Mouse (Mus musculus): ENCODE results near the gene Psmb10. TPM values are rescaled to one million over a fixed set of nuclear protein-coding genes. Genes with fewer than 3 reads are reported as not detected.
A peak's percentile ranks its signal among the peaks of the same experiment; 100 is the strongest.
"Not testable (repeated sequence)": the region's sequence is repeated elsewhere in the genome, so short reads cannot be mapped to it uniquely, and the experiment has no call there.

The Psmb10 gene
- 76.6 and 99.7 TPM in 2 replicates for polyA plus RNA-seq (2015; fragmentation: Nextera tagmentation; extraction: Ambion mirVana)

GRCm38 (mm10) chr8:105938306-105938669 is at the start of gene Psmb10:
TSS of gene Psmb10 (minus strand) at chr8:105938444.
- H3K9me3 ChIP-seq, result no peaks in the 10 kb centered on the region
- H3K4me2 ChIP-seq (replicated peaks), result peak within 1 kb of the TSS; percentile 93
- H3K27ac ChIP-seq, result peak within 1 kb of the TSS; percentile 88
- ATAC-seq, result 0 out of 2 replicates have a peak, but pooled peaks have one; percentile 2
- peak within 1 kb of the TSS; percentile 81 for H3K9ac ChIP-seq
- H3K36me3 ChIP-seq, result no peaks in the 10 kb centered on the region
- 14% methylated on average over 4 of the region's 4 CpGs for WGBS
- H3K4me3 ChIP-seq (replicated peaks), result peak within 1 kb of the TSS; percentile 90
- H3K4me1 ChIP-seq (replicated peaks), result 0 out of 2 replicates have a peak, but pooled peaks cover 4% of the 10 kb centered on the region
- H3K27me3 ChIP-seq (replicated peaks), result no peaks in the 10 kb centered on the region

GRCm38 (mm10) chr8:105983406-105983805 is 45.2 kb upstream of the Psmb10 start:
- not testable (repeated sequence) for H3K27me3 ChIP-seq (replicated peaks); H3K4me2 ChIP-seq (replicated peaks); ATAC-seq; H3K9ac ChIP-seq; H3K4me1 ChIP-seq (replicated peaks); H3K9me3 ChIP-seq; H3K4me3 ChIP-seq (replicated peaks); H3K27ac ChIP-seq; H3K36me3 ChIP-seq
- WGBS, result 75% methylated on average over 10 of the region's 11 CpGs

GRCm38 (mm10) chr8:105981146-105981545 is 42.9 kb upstream of the Psmb10 start:
- no peak for ATAC-seq
- Histone ChIP-seq H3K36me3 (no peaks in the 10 kb centered on the region), H3K9ac (no peak overlapping the region), H3K4me3 (replicated peaks) (no peak overlapping the region), H3K4me1 (replicated peaks) (no peaks in the 10 kb centered on the region), H3K27me3 (replicated peaks) (no peaks in the 10 kb centered on the region), H3K4me2 (replicated peaks) (no peak overlapping the region), H3K9me3 (no peaks in the 10 kb centered on the region), H3K27ac (no peak overlapping the region)
- 95% methylated on average over 1 of the region's 1 CpGs for WGBS

- no peaks in the 10 kb centered on the region for H3K36me3 ChIP-seq
- no peak within 1 kb of the TSS for H3K4me3 ChIP-seq (replicated peaks)
- H3K27ac ChIP-seq, result no peak within 1 kb of the TSS
- H3K27me3 ChIP-seq (replicated peaks), result no peaks in the 10 kb centered on the region
- 93% methylated on average over 15 of the region's 15 CpGs for WGBS
- H3K4me1 ChIP-seq (replicated peaks), result no peaks in the 10 kb centered on the region
- no peak within 1 kb of the TSS for H3K9ac ChIP-seq
- no peak for ATAC-seq
- H3K4me2 ChIP-seq (replicated peaks), result no peak within 1 kb of the TSS
- no peaks in the 10 kb centered on the region for H3K9me3 ChIP-seq
Observed at GRCm38 (mm10) chr8:105979325-105979724, 41.1 kb upstream of the Psmb10 start, which contains the start of gene Dpep3. TSS of gene Dpep3 (minus strand) at chr8:105979429.

- Histone ChIP-seq H3K9ac (no peak overlapping the region), H3K4me1 (replicated peaks) (no peaks in the 10 kb centered on the region), H3K4me2 (replicated peaks) (no peak overlapping the region), H3K27ac (no peak overlapping the region), H3K9me3 (no peaks in the 10 kb centered on the region), H3K27me3 (replicated peaks) (no peaks in the 10 kb centered on the region), H3K36me3 (no peaks in the 10 kb centered on the region), H3K4me3 (replicated peaks) (no peak overlapping the region)
- 71% methylated on average over 7 of the region's 7 CpGs for WGBS
- ATAC-seq, result no peak
Observed at GRCm38 (mm10) chr8:105975363-105975762, 37.1 kb upstream of the Psmb10 start.

- no peak overlapping the region for H3K9ac ChIP-seq
- H3K27ac ChIP-seq, result no peak overlapping the region
- no peaks in the 10 kb centered on the region for H3K36me3 ChIP-seq
- H3K4me2 ChIP-seq (replicated peaks), result no peak overlapping the region
- no peaks in the 10 kb centered on the region for H3K27me3 ChIP-seq (replicated peaks)
- no peaks in the 10 kb centered on the region for H3K9me3 ChIP-seq
- 74% methylated on average over 8 of the region's 8 CpGs for WGBS
- peaks cover 9% of the 10 kb centered on the region for H3K4me1 ChIP-seq (replicated peaks)
- no peak for ATAC-seq
- no peak overlapping the region for H3K4me3 ChIP-seq (replicated peaks)
Observed at GRCm38 (mm10) chr8:105971019-105971720, 32.9 kb upstream of the Psmb10 start.

- Histone ChIP-seq H3K36me3 (no peaks in the 10 kb centered on the region), H3K4me1 (replicated peaks) (peaks cover 18% of the 10 kb centered on the region), H3K4me2 (replicated peaks) (no peak overlapping the region), H3K4me3 (replicated peaks) (no peak overlapping the region), H3K27me3 (replicated peaks) (no peaks in the 10 kb centered on the region), H3K9me3 (no peaks in the 10 kb centered on the region), H3K9ac (no peak overlapping the region), H3K27ac (no peak overlapping the region)
- WGBS, result 69% methylated on average over 1 of the region's 1 CpGs
- ATAC-seq, result no peak
Observed at GRCm38 (mm10) chr8:105969367-105969766, 31.1 kb upstream of the Psmb10 start.

GRCm38 (mm10) chr8:105966692-105967311 is 28.6 kb upstream of the Psmb10 start:
- Histone ChIP-seq H3K9ac (no peak overlapping the region), H3K36me3 (no peaks in the 10 kb centered on the region), H3K27me3 (replicated peaks) (no peaks in the 10 kb centered on the region), H3K4me3 (replicated peaks) (peak overlapping the region; percentile 78; the same call in 1 of the 2 replicates), H3K4me2 (replicated peaks) (peak overlapping the region; percentile 86), H3K9me3 (no peaks in the 10 kb centered on the region), H3K4me1 (replicated peaks) (peaks cover 30% of the 10 kb centered on the region), H3K27ac (peak overlapping the region; percentile 95)
- peak; percentile 48 for ATAC-seq
- WGBS, result 7% methylated on average over 19 of the region's 19 CpGs

GRCm38 (mm10) chr8:105965905-105966341 is 27.7 kb upstream of the Psmb10 start, which contains the start of gene Slc12a4:
TSS of gene Slc12a4 (minus strand) at chr8:105966097.
- peaks cover 30% of the 10 kb centered on the region for H3K4me1 ChIP-seq (replicated peaks)
- peak; percentile 94 for ATAC-seq
- peak within 1 kb of the TSS; percentile 86 for H3K4me2 ChIP-seq (replicated peaks)
- H3K27me3 ChIP-seq (replicated peaks), result no peaks in the 10 kb centered on the region
- H3K27ac ChIP-seq, result peak within 1 kb of the TSS; percentile 95
- H3K4me3 ChIP-seq (replicated peaks), result peak within 1 kb of the TSS; percentile 78
- under 1% methylated on average over 43 of the region's 47 CpGs for WGBS
- no peaks in the 10 kb centered on the region for H3K9me3 ChIP-seq
- H3K9ac ChIP-seq, result peak within 1 kb of the TSS; percentile 86
- no peaks in the 10 kb centered on the region for H3K36me3 ChIP-seq

- H3K36me3 ChIP-seq, result no peaks in the 10 kb centered on the region
- peak overlapping the region; percentile 86 for H3K9ac ChIP-seq
- H3K27me3 ChIP-seq (replicated peaks), result no peaks in the 10 kb centered on the region
- H3K4me2 ChIP-seq (replicated peaks), result peak overlapping the region; percentile 86
- peak overlapping the region; percentile 95 for H3K27ac ChIP-seq
- WGBS, result 2% methylated on average over 40 of the region's 40 CpGs
- peak overlapping the region; percentile 78 for H3K4me3 ChIP-seq (replicated peaks)
- peak; percentile 81 for ATAC-seq
- H3K9me3 ChIP-seq, result no peaks in the 10 kb centered on the region
- H3K4me1 ChIP-seq (replicated peaks), result peaks cover 31% of the 10 kb centered on the region
Observed at GRCm38 (mm10) chr8:105965266-105965904, 27.1 kb upstream of the Psmb10 start.

- peak overlapping the region; percentile 78 for H3K4me3 ChIP-seq (replicated peaks)
- WGBS, result 51% methylated on average over 12 of the region's 12 CpGs
- no peak; the same call in 1 of the 2 replicates for ATAC-seq
- H3K9me3 ChIP-seq, result no peaks in the 10 kb centered on the region
- H3K4me1 ChIP-seq (replicated peaks), result peaks cover 32% of the 10 kb centered on the region
- H3K9ac ChIP-seq, result peak overlapping the region; percentile 86
- H3K27ac ChIP-seq, result no peak overlapping the region
- H3K36me3 ChIP-seq, result no peaks in the 10 kb centered on the region; the same call in 1 of the 2 replicates
- peak overlapping the region; percentile 86 for H3K4me2 ChIP-seq (replicated peaks)
- H3K27me3 ChIP-seq (replicated peaks), result no peaks in the 10 kb centered on the region
Observed at GRCm38 (mm10) chr8:105964506-105965265, 26.4 kb upstream of the Psmb10 start.

- Histone ChIP-seq H3K4me2 (replicated peaks) (no peak overlapping the region), H3K27me3 (replicated peaks) (no peaks in the 10 kb centered on the region), H3K4me1 (replicated peaks) (peaks cover 25% of the 10 kb centered on the region), H3K36me3 (no peaks in the 10 kb centered on the region; the same call in none of the 2 replicates), H3K9me3 (no peaks in the 10 kb centered on the region), H3K27ac (no peak overlapping the region), H3K4me3 (replicated peaks) (no peak overlapping the region), H3K9ac (no peak overlapping the region)
- no peak for ATAC-seq
- 87% methylated on average over 10 of the region's 10 CpGs for WGBS
Observed at GRCm38 (mm10) chr8:105961536-105961935, 23.3 kb upstream of the Psmb10 start.
